Mouse (Mus musculus) CH12.LX (cell line): ENCODE measurements around the gene Tas1r3. TPM values are rescaled to one million over a fixed set of nuclear protein-coding genes. Genes with fewer than 3 reads are reported as not detected.
A peak's percentile ranks its signal among the peaks of the same experiment; 100 is the strongest.

Source experiments
- DNase-seq: peaks from one replicate; pipeline ENCODE4 v3.0.0-alpha.2; 2013; ENCODE audit errors: extremely low read depth
- H3K27ac ChIP-seq: 2 replicates; pipeline ENCODE4 v1.5.1; 2012; ENCODE audit warnings: low read depth, mild to moderate bottlenecking, control low read depth, moderate library complexity; ENCODE audit not compliant: insufficient read depth
- H3K27me3 ChIP-seq: replicated peaks from 2 replicates; pipeline ENCODE3; 2012; ENCODE audit warnings: inconsistent platforms
- H3K36me3 ChIP-seq, 2 experiments: replicated peaks in 1 of 2; 2 replicates each; pipeline versions ENCODE3 to v1.6.1; 2012; ENCODE audit warnings: inconsistent platforms in 1 of 2, low read length in 1 of 2, mild to moderate bottlenecking in 1 of 2, mixed read lengths in 1 of 2, moderate library complexity in 1 of 2; ENCODE audit not compliant: control insufficient read depth in 1 of 2, insufficient read depth in 1 of 2
- H3K4me1 ChIP-seq, 2 experiments: 2 replicates each; pipeline ENCODE4 v1.6.1; 2012; ENCODE audit warnings: inconsistent platforms in 1 of 2, moderate library complexity in 1 of 2; ENCODE audit not compliant: insufficient read depth in 2 of 2, control insufficient read depth in 1 of 2
- H3K4me2 ChIP-seq: 2 replicates; pipeline ENCODE4 v1.6.1; 2012; ENCODE audit warnings: low read depth, mild to moderate bottlenecking, control low read depth; ENCODE audit not compliant: poor library complexity, insufficient read depth, severe bottlenecking
- H3K4me3 ChIP-seq, 3 experiments: fragments of 150-350 bp in 1 of 3; sonication (generic) in 1 of 3; replicated peaks in 1 of 3; 2 replicates each; pipeline versions ENCODE3 to v1.5.1; 2011 to 2012; ENCODE audit warnings: low read depth in 2 of 3, low read length in 2 of 3, mild to moderate bottlenecking in 2 of 3, moderate library complexity in 2 of 3, control low read depth in 1 of 3, improper control_type of control experiment in 1 of 3, inconsistent platforms in 1 of 3, mixed read lengths in 1 of 3; ENCODE audit not compliant: poor library complexity in 1 of 3
- H3K79me2 ChIP-seq: replicated peaks from 2 replicates; pipeline ENCODE4 v1.6.1; 2012; ENCODE audit warnings: mild to moderate bottlenecking, moderate library complexity; ENCODE audit not compliant: control insufficient read depth, poor library complexity, insufficient read depth, severe bottlenecking; ENCODE audit errors: extremely low read depth
- H3K9ac ChIP-seq: 2 replicates; pipeline ENCODE4 v1.6.1; 2012; ENCODE audit warnings: low read depth, mild to moderate bottlenecking, control low read depth, moderate library complexity; ENCODE audit not compliant: insufficient read depth
- H3K9me3 ChIP-seq: replicated peaks from 2 replicates; pipeline ENCODE3; 2012; ENCODE audit warnings: low read length, inconsistent platforms, mixed read lengths
- CHD1 ChIP-seq: IDR thresholded peaks from 2 replicates; pipeline ENCODE4 v1.6.1; 2012; ENCODE audit warnings: low read depth, low read length, improper control_type of control experiment, inconsistent platforms
- CHD2 ChIP-seq: IDR thresholded peaks from 2 replicates; pipeline ENCODE4 v1.6.1; 2011; ENCODE audit warnings: low read length, improper control_type of control experiment
- E2F4 ChIP-seq: IDR thresholded peaks from 2 replicates; pipeline ENCODE4 v1.6.1; 2011; ENCODE audit warnings: low read depth, low read length, improper control_type of control experiment; ENCODE audit not compliant: insufficient replicate concordance
- ETS1 ChIP-seq: conservative IDR thresholded peaks from 2 replicates; pipeline ENCODE4 v1.6.1; 2012; ENCODE audit warnings: low read depth, mild to moderate bottlenecking, inconsistent platforms, low read length, improper control_type of control experiment, moderate library complexity
- GABPA ChIP-seq: IDR thresholded peaks from 2 replicates; pipeline ENCODE4 v1.6.1; 2012; ENCODE audit warnings: low read depth, low read length, improper control_type of control experiment, inconsistent platforms; ENCODE audit not compliant: insufficient replicate concordance
- IRF4 ChIP-seq: IDR thresholded peaks from 2 replicates; pipeline ENCODE4 v1.6.1; 2014; ENCODE audit warnings: low read depth, mild to moderate bottlenecking, inconsistent platforms, low read length, improper control_type of control experiment
- JUND ChIP-seq: conservative IDR thresholded peaks from 2 replicates; pipeline ENCODE4 v1.6.1; 2011; ENCODE audit warnings: low read depth, low read length, improper control_type of control experiment
- KAT2A ChIP-seq: IDR thresholded peaks from 2 replicates; pipeline ENCODE4 v1.6.1; 2012; ENCODE audit warnings: low read length, improper control_type of control experiment, inconsistent platforms; ENCODE audit not compliant: insufficient replicate concordance
- MAFK ChIP-seq: IDR thresholded peaks from 2 replicates; pipeline ENCODE4 v1.6.1; 2011; ENCODE audit warnings: low read length, improper control_type of control experiment; ENCODE audit not compliant: insufficient replicate concordance
- MYC ChIP-seq: IDR thresholded peaks from 2 replicates; pipeline ENCODE4 v1.6.1; 2011; ENCODE audit warnings: low read depth, mild to moderate bottlenecking, improper control_type of control experiment, low read length
- NELFE ChIP-seq: IDR thresholded peaks from 2 replicates; pipeline ENCODE4 v1.6.1; 2011; ENCODE audit warnings: low read depth, low read length, improper control_type of control experiment
- POLR2AphosphoS2 ChIP-seq: IDR thresholded peaks from 2 replicates; pipeline ENCODE4 v1.6.1; 2011; ENCODE audit warnings: low read depth, low read length, improper control_type of control experiment
- RAD21 ChIP-seq: IDR thresholded peaks from 2 replicates; pipeline ENCODE4 v1.6.1; 2011; ENCODE audit warnings: low read depth, mild to moderate bottlenecking, low read length, improper control_type of control experiment, moderate library complexity
- RCOR1 ChIP-seq: conservative IDR thresholded peaks from 2 replicates; pipeline ENCODE4 v1.6.1; 2012; ENCODE audit warnings: low read depth, mild to moderate bottlenecking, inconsistent platforms, low read length, improper control_type of control experiment
- SIN3A ChIP-seq: IDR thresholded peaks from 2 replicates; pipeline ENCODE4 v1.6.1; 2012; ENCODE audit warnings: low read length, improper control_type of control experiment, inconsistent platforms
- SMC3 ChIP-seq: IDR thresholded peaks from 2 replicates; pipeline ENCODE4 v1.6.1; 2011; ENCODE audit warnings: low read depth, low read length, improper control_type of control experiment
- TBP ChIP-seq: conservative IDR thresholded peaks from 2 replicates; pipeline ENCODE4 v1.6.1; 2011; ENCODE audit warnings: low read depth, low read length, improper control_type of control experiment
- TCF12 ChIP-seq: IDR thresholded peaks from 2 replicates; pipeline ENCODE4 v1.6.1; 2014; ENCODE audit warnings: low read depth, mild to moderate bottlenecking, inconsistent platforms, low read length, improper control_type of control experiment
- UBTF ChIP-seq: IDR thresholded peaks from 2 replicates; pipeline ENCODE4 v1.6.1; 2012; ENCODE audit warnings: low read depth, mild to moderate bottlenecking, inconsistent platforms, low read length, improper control_type of control experiment, moderate library complexity
- ZC3H11A ChIP-seq: IDR thresholded peaks from 2 replicates; pipeline ENCODE4 v1.6.1; 2012; ENCODE audit warnings: low read depth, mild to moderate bottlenecking, inconsistent platforms, low read length, improper control_type of control experiment
- ZKSCAN1 ChIP-seq: IDR thresholded peaks from 2 replicates; pipeline ENCODE4 v1.6.1; 2012; ENCODE audit warnings: low read depth, inconsistent platforms, low read length, improper control_type of control experiment, borderline replicate concordance
- ZNF384 ChIP-seq: IDR thresholded peaks from 2 replicates; pipeline ENCODE4 v1.6.1; 2012; ENCODE audit warnings: low read depth, low read length, improper control_type of control experiment, inconsistent platforms
- dilution Hi-C: fragments of 300-500 bp; cut with MboI; formaldehyde crosslinking; loops from 2 replicates; pipeline ENCODE4 v1.14.3; 2020; ENCODE audit warnings: low sequenced_read_pairs; ENCODE audit not compliant: extremely low pct_unique_long_range_greater_than_20kb, extremely low pct_ligation_motif_present
- in situ Hi-C: fragments of 300-500 bp; cut with MboI; formaldehyde crosslinking; loops from 3 replicates; pipeline ENCODE4 v1.14.3; 2019; ENCODE audit warnings: low sequenced_read_pairs, low pct_ligation_motif_present, low pct_unique_long_range_greater_than_20kb, mixed read lengths
- polyA plus RNA-seq: library from polyadenylated mRNA; unstranded; fragments of >175 nt; gene quantifications from 2 replicates; pipeline ENCODE4 v1.2.1, GENCODE M21; 2012; ENCODE audit warnings: low read depth; ENCODE audit not compliant: insufficient read length
- total RNA-seq, 2 experiments: library from RNA; depleted of rRNA; stranded (reverse); fragments of 300-350 nt in 1 of 2; fragments of >200 nt in 1 of 2; gene quantifications; 2 replicates each; pipeline ENCODE4 v1.2.3; 2012 to 2014

Gene Tas1r3
- total and polyA plus RNA-seq, 3 experiments = 0.15 to 0.89 (median 0.47) TPM

- TF ChIP-seq ETS1 = no peak
- no peak for TF ChIP-seq CHD1
- TF ChIP-seq RCOR1 = no peak
- no peak for TF ChIP-seq TCF12
- no peak for TF ChIP-seq RAD21
- TF ChIP-seq E2F4 = no peak
- no peak for TF ChIP-seq ZKSCAN1
- no peak for TF ChIP-seq JUND
- TF ChIP-seq SIN3A = no peak
- no peak; the same call in none of the 2 replicates for TF ChIP-seq CHD2
- TF ChIP-seq, all 38 proteins: peak for 7
These were observed 23.7 kb downstream of the Tas1r3 start, which contains the start of gene Mxra8 (continued) for GRCm38 (mm10) chr4:155839483-155839910.

- H3K27me3 ChIP-seq = no peaks in the 10 kb centered on the region
These were observed 24.7 kb downstream of the Tas1r3 start for GRCm38 (mm10) chr4:155838187-155839153.

More at GRCm38 (mm10) chr4:155838187-155839153, 24.7 kb downstream of the Tas1r3 start:
- TF ChIP-seq KAT2A (no peak), ZNF384 (no peak), RCOR1 (no peak), IRF4 (no peak), MYC (no peak), NELFE (no peak), TBP (no peak), SMC3 (no peak), UBTF (no peak), ZC3H11A (no peak), POLR2AphosphoS2 (no peak), MAFK (no peak), GABPA (no peak)
- Histone ChIP-seq H3K9me3 (peaks cover 3% of the 10 kb centered on the region), H3K36me3 (peaks cover 18 to 33% of the 10 kb centered on the region in 2 experiments), H3K4me1 (peaks cover 20 to 36% of the 10 kb centered on the region in 2 experiments), H3K79me2 (0 out of 2 replicates have a peak, but pooled peaks cover under 1% of the 10 kb centered on the region), H3K9ac (peak overlapping the region; percentile 71), H3K4me2 (peak overlapping the region; percentile 90), H3K27ac (peak overlapping the region; percentile 65), H3K4me3 (peak overlapping the region in 1 of 3 experiments; percentile 5)
- dilution Hi-C loops = no loop called here
- no peak for DNase-seq
- in situ Hi-C loops = loop anchor here (5.0 to 10.0 kb wide), 2 partner anchors 39 to 106 kb away; partner anchors contain the start of gene Ube2j2
